Mouse (Mus musculus) kidney, postnatal 0 days (tissue): ENCODE data around the gene Arhgef3. TPM values are rescaled to one million over a fixed set of nuclear protein-coding genes. Genes with fewer than 3 reads are reported as not detected.

Experiments used
- ATAC-seq: fragments of 200-750 bp; cut with Nextera tagmentation; replicated peaks from 2 replicates; pipeline ENCODE4 v1.8.0; 2017; ENCODE audit warnings: low read depth, moderate number of reproducible peaks, moderate TSS enrichment, moderate library complexity; ENCODE audit not compliant: low FRiP score
- DNase-seq: peaks from one replicate; pipeline ENCODE4 v3.0.0-alpha.2; 2016; ENCODE audit warnings: low spot score
- H3K27ac ChIP-seq: fragments of 300-500 bp; sonication (generic); 2 replicates; pipeline ENCODE4 v1.5.1; 2014; ENCODE audit warnings: mild to moderate bottlenecking
- H3K27me3 ChIP-seq: fragments of 300-500 bp; sonication (generic); 2 replicates; pipeline ENCODE4 v1.6.1; 2014; ENCODE audit warnings: low read length, mixed read lengths; ENCODE audit not compliant: insufficient read depth
- H3K36me3 ChIP-seq: fragments of 300-500 bp; sonication (generic); 2 replicates; pipeline ENCODE4 v1.6.1; 2014; ENCODE audit warnings: low read length, mixed read lengths; ENCODE audit not compliant: insufficient read depth
- H3K4me1 ChIP-seq: fragments of 300-500 bp; sonication (generic); replicated peaks from 2 replicates; pipeline ENCODE4 v1.6.1; 2014; ENCODE audit warnings: antibody characterized with exemption, low read length, mixed read lengths; ENCODE audit not compliant: insufficient read depth
- H3K4me2 ChIP-seq: fragments of 300-500 bp; sonication (generic); 2 replicates; pipeline ENCODE4 v1.6.1; 2014; ENCODE audit warnings: mild to moderate bottlenecking, low read length, moderate library complexity, mixed read lengths
- H3K4me3 ChIP-seq: fragments of 300-500 bp; sonication (generic); replicated peaks from 2 replicates; pipeline ENCODE4 v1.5.1; 2014; ENCODE audit warnings: low read depth, low read length
- H3K9ac ChIP-seq: fragments of 300-500 bp; sonication (generic); 2 replicates; pipeline ENCODE4 v1.6.1; 2014; ENCODE audit warnings: low read depth, low read length
- H3K9me3 ChIP-seq: fragments of 300-500 bp; sonication (generic); replicated peaks from 2 replicates; pipeline ENCODE4 v1.6.1; 2016; ENCODE audit warnings: low read length, inconsistent platforms, mixed read lengths
- CTCF ChIP-seq: IDR thresholded peaks from 2 replicates; pipeline ENCODE4 v1.5.1; 2016; ENCODE audit warnings: antibody characterized with exemption, low read depth, mild to moderate bottlenecking, moderate library complexity
- WGBS: fragments of 180-500 bp; shearing (Covaris S2); extraction: QIAGEN DNeasy Blood & Tissue Kit; methylation state at CpG from one replicate; pipeline ENCODE4 v1.1.7; 2014; 5-methylcytosine and 5-hydroxymethylcytosine counted together
- polyA plus RNA-seq: library from polyadenylated mRNA; unstranded; fragments of >200 nt; fragmentation: Nextera tagmentation; extraction: Ambion mirVana; gene quantifications from 2 replicates; pipeline ENCODE4 v1.2.1, GENCODE M21; 2015

Gene Arhgef3
- polyA plus RNA-seq, 1 experiment from 2014 or later = 20.0 TPM

GRCm38 (mm10) chr14:27108748-27109504, 5.8 kb upstream of the Arhgef3 start:
- Histone ChIP-seq H3K4me1 (peaks cover under 1% of the 10 kb centered on the region; the same call in 1 of the 2 replicates), H3K4me2 (no peak overlapping the region), H3K27me3 (no peaks in the 10 kb centered on the region), H3K9ac (no peak overlapping the region), H3K9me3 (no peaks in the 10 kb centered on the region), H3K27ac (no peak overlapping the region), H3K36me3 (no peaks in the 10 kb centered on the region), H3K4me3 (no peak overlapping the region)
- 73% methylated on average over 6 of the region's 6 CpGs for WGBS
- peak; percentile 38 for DNase-seq
- 0 out of 2 replicates have a peak, but pooled peaks have one; percentile 51 for ATAC-seq
- peak; percentile 62 for TF ChIP-seq CTCF

- no peaks in the 10 kb centered on the region for H3K36me3 ChIP-seq
- H3K27ac ChIP-seq = no peak overlapping the region
- peaks cover 12% of the 10 kb centered on the region; the same call in 1 of the 2 replicates for H3K4me1 ChIP-seq
- peak overlapping the region; percentile 89 for H3K4me2 ChIP-seq
- H3K4me3 ChIP-seq = peak overlapping the region; percentile 47
- no peak for TF ChIP-seq CTCF
- no peaks in the 10 kb centered on the region for H3K9me3 ChIP-seq
- H3K27me3 ChIP-seq = no peaks in the 10 kb centered on the region
- peak; percentile 16 for DNase-seq
- no peak for ATAC-seq
- peak overlapping the region; percentile 54 for H3K9ac ChIP-seq
- 18% methylated on average over 11 of the region's 11 CpGs for WGBS
Measured at GRCm38 (mm10) chr14:27115275-27115660, 569 bp downstream of the Arhgef3 start.

GRCm38 (mm10) chr14:27115991-27116390, 1.3 kb downstream of the Arhgef3 start:
- no peak for DNase-seq
- H3K9ac ChIP-seq = no peak overlapping the region
- WGBS = 66% methylated on average over 6 of the region's 6 CpGs
- H3K4me3 ChIP-seq = no peak overlapping the region
- no peaks in the 10 kb centered on the region for H3K36me3 ChIP-seq
- H3K4me1 ChIP-seq = peaks cover 12% of the 10 kb centered on the region; the same call in 1 of the 2 replicates
- no peak for ATAC-seq
- H3K4me2 ChIP-seq = no peak overlapping the region
- H3K27me3 ChIP-seq = no peaks in the 10 kb centered on the region
- no peaks in the 10 kb centered on the region for H3K9me3 ChIP-seq
- no peak overlapping the region for H3K27ac ChIP-seq
- TF ChIP-seq CTCF = no peak

GRCm38 (mm10) chr14:27116577-27117165, 2.0 kb downstream of the Arhgef3 start:
- H3K9ac ChIP-seq = no peak overlapping the region
- no peak for ATAC-seq
- TF ChIP-seq CTCF = no peak
- no peaks in the 10 kb centered on the region for H3K9me3 ChIP-seq
- H3K4me3 ChIP-seq = no peak overlapping the region
- no peak for DNase-seq
- H3K36me3 ChIP-seq = no peaks in the 10 kb centered on the region
- no peak overlapping the region for H3K27ac ChIP-seq
- peaks cover 12% of the 10 kb centered on the region; the same call in 1 of the 2 replicates for H3K4me1 ChIP-seq
- no peak overlapping the region for H3K4me2 ChIP-seq
- no peaks in the 10 kb centered on the region for H3K27me3 ChIP-seq
- WGBS = 83% methylated on average over 4 of the region's 4 CpGs

- TF ChIP-seq CTCF = no peak
- no peaks in the 10 kb centered on the region for H3K27me3 ChIP-seq
- H3K36me3 ChIP-seq = no peaks in the 10 kb centered on the region
- DNase-seq (peak; percentile 13), ATAC-seq (no peak)
- no peaks in the 10 kb centered on the region for H3K9me3 ChIP-seq
- 44% methylated on average over 5 of the region's 5 CpGs for WGBS
- H3K9ac ChIP-seq = no peak overlapping the region
- no peak overlapping the region for H3K4me2 ChIP-seq
- peaks cover 13% of the 10 kb centered on the region; the same call in 1 of the 2 replicates for H3K4me1 ChIP-seq
- H3K4me3 ChIP-seq = no peak overlapping the region
- H3K27ac ChIP-seq = no peak overlapping the region
Measured at GRCm38 (mm10) chr14:27118546-27118945, 3.8 kb downstream of the Arhgef3 start.

- no peak overlapping the region for H3K4me3 ChIP-seq
- no peak overlapping the region for H3K27ac ChIP-seq
- ATAC-seq = no peak; the same call in 1 of the 2 replicates
- H3K4me1 ChIP-seq = 0 out of 2 replicates have a peak, but pooled peaks cover 2% of the 10 kb centered on the region
- no peak for DNase-seq
- 75% methylated on average over 3 of the region's 3 CpGs for WGBS
- H3K4me2 ChIP-seq = no peak overlapping the region
- no peak overlapping the region for H3K9ac ChIP-seq
- H3K36me3 ChIP-seq = no peaks in the 10 kb centered on the region
- no peaks in the 10 kb centered on the region for H3K27me3 ChIP-seq
- TF ChIP-seq CTCF = no peak
- no peaks in the 10 kb centered on the region for H3K9me3 ChIP-seq
Measured at GRCm38 (mm10) chr14:27122646-27123045, 7.9 kb downstream of the Arhgef3 start.
